Mouse (Mus musculus): ENCODE measurements around the gene Olfr790. TPM values are rescaled to one million over a fixed set of nuclear protein-coding genes. Genes with fewer than 3 reads are reported as not detected.

Gene Olfr790
- not detected in 2 replicates for polyA plus RNA-seq (2016; fragmentation: Nextera tagmentation; extraction: Ambion mirVana)

DNA sequence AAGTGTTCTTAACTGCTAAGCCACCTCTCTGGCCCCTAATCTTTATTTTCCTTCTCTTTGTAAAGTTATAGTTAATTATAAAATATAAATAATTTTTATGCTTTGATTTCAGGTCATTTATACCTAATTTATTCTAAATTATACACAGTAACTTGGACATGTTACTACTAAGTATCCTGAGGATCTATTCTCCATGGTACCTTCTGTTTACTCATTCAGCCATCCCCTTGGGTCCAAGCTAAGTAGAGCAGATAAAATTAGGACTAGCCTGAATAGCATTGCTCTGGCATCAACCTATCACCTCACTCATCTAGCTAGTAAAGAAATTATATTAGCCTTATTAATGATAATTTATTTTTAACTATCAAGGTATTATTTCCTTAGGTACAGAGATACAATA is at the start of gene Olfr790:
Gene Olfr790, plus strand, starts transcription at position 301 of the 400 bp plus-strand sequence.
- DNase-seq (ENCODE audit: low spot score): no peak
- Histone ChIP-seq H3K36me3 (no peaks in the 10 kb centered on the region), H3K9me3 (replicated peaks) (no peaks in the 10 kb centered on the region), H3K27me3 (ENCODE audit: low read depth, poor library complexity, severe bottlenecking) (no peaks in the 10 kb centered on the region), H3K4me3 (no peak within 1 kb of the TSS), H3K4me1 (no peaks in the 10 kb centered on the region), H3K27ac (no peak within 1 kb of the TSS)

DNA sequence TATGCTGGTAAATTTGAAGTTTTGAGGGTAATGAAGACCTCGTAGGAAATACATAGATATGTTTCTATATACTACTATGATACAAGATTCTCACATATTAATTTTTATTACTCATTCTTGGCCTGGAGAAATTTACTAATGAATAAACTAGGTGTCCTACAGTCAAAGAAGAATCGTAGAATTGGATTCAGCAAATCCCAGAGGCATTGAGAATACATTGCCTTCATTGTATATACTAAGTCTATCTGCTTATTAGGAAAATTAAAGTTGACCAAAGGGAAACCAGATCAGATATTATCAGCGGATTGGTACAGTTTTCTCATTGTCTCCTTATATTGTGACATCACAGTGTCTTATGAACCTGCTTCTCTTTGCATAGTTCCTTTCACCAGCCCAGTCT is 36.7 kb upstream of the Olfr790 start, which contains the start of gene Olfr787:
Gene Olfr787, plus strand, starts transcription at position 301 of the 400 bp plus-strand sequence.
- H3K36me3 ChIP-seq: no peaks in the 10 kb centered on the region
- H3K4me3 ChIP-seq: no peak within 1 kb of the TSS
- no peaks in the 10 kb centered on the region for H3K27me3 ChIP-seq (ENCODE audit: low read depth, poor library complexity, severe bottlenecking)
- no peaks in the 10 kb centered on the region for H3K9me3 ChIP-seq (replicated peaks)
- no peak within 1 kb of the TSS for H3K27ac ChIP-seq
- no peaks in the 10 kb centered on the region for H3K4me1 ChIP-seq
- 91% methylated on average over 3 of the region's 3 CpGs for WGBS
- no peak for DNase-seq (ENCODE audit: low spot score)

DNA sequence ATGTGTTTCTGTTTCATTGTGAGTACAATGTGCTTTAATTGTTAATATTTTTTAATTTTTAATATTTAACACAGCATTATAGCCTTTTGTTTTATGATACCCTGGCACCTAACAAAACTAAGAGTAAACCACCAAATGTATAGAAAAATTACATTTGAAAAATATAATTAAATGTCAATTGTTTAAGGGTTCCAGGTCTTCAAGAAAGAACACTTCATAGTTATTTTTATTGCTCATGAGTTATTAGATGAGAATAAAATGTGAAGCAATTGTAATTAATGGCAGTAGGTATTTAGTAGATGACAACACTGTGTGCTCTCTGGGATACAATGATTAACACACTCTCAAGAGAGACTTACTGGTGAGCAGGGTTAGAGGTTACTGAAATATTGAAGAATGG is 27.6 kb upstream of the Olfr790 start, which contains the start of gene Olfr788:
Gene Olfr788, plus strand, starts transcription at position 301 of the 400 bp plus-strand sequence.
- Histone ChIP-seq H3K4me1 (no peaks in the 10 kb centered on the region), H3K27me3 (ENCODE audit: low read depth, poor library complexity, severe bottlenecking) (no peaks in the 10 kb centered on the region), H3K36me3 (no peaks in the 10 kb centered on the region), H3K9me3 (replicated peaks) (no peaks in the 10 kb centered on the region), H3K4me3 (no peak within 1 kb of the TSS), H3K27ac (no peak within 1 kb of the TSS)
- DNase-seq (ENCODE audit: low spot score): no peak

DNA sequence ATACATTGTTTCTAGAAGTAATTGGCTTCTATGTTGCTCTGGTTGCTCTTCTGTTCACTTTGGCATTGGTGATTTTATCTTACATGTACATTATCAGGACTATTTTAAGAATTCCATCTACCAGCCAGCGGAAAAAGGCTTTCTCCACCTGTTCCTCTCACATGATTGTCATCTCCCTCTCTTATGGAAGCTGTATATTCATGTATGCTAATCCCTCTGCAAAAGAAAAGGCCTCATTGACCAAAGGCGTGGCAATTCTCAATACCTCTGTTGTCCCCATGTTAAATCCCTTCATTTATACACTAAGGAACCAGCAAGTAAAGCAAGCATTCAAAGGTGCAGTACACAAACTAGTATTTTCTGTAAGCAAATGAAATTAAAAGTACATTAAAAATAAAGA is 25.0 kb upstream of the Olfr790 start:
- WGBS: 77% methylated on average over 2 of the region's 2 CpGs
- H3K36me3 ChIP-seq: no peaks in the 10 kb centered on the region
- DNase-seq (ENCODE audit: low spot score): no peak
- no peaks in the 10 kb centered on the region for H3K4me1 ChIP-seq
- no peaks in the 10 kb centered on the region for H3K9me3 ChIP-seq (replicated peaks)
- no peak overlapping the region for H3K4me3 ChIP-seq
- no peaks in the 10 kb centered on the region for H3K27me3 ChIP-seq (ENCODE audit: low read depth, poor library complexity, severe bottlenecking)
- H3K27ac ChIP-seq: no peak overlapping the region

DNA sequence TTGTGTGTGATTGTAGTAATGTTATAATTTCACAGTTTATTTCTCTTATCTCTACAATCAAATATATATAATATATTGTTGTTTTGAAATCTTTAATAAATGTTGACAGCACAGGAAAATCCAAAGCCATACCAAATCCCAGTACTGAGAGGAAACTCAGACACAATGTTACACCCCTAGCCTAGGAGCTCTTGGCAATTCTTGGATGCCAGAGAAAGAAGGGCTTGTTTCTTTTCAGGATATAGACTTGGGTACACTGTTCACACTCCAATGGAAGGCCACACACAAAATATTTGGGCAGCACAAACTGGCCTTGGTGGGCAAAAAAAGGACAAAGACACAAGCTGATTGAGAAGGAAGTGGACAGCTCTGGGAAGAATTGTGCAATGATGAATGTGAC is 24.6 kb upstream of the Olfr790 start:
- Histone ChIP-seq H3K4me3 (no peak overlapping the region), H3K27ac (no peak overlapping the region), H3K36me3 (no peaks in the 10 kb centered on the region), H3K27me3 (ENCODE audit: low read depth, poor library complexity, severe bottlenecking) (no peaks in the 10 kb centered on the region), H3K4me1 (no peaks in the 10 kb centered on the region), H3K9me3 (replicated peaks) (no peaks in the 10 kb centered on the region)
- DNase-seq (ENCODE audit: low spot score): no peak

DNA sequence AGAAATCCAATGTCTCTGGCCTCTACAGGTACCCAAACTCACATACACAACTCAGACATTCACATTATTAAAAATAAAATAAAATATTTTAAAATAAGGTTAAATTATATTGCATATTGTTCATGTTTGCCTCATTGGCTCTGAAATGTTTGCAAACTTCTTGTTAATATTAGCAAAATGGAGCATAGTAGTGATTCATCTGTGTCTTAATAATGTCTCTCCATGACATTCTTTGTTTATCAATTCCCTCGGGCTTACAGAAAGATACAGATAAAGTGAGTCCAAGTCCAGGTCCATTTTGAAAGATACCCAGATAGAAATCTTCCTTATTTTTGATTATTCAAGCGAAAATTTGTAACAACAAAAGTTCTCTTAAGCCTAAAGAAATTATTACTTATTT is 13.8 kb upstream of the Olfr790 start, which contains the start of gene Olfr789:
Gene Olfr789, plus strand, starts transcription at position 301 of the 400 bp plus-strand sequence.
- no peaks in the 10 kb centered on the region for H3K27me3 ChIP-seq (ENCODE audit: low read depth, poor library complexity, severe bottlenecking)
- H3K9me3 ChIP-seq (replicated peaks): no peaks in the 10 kb centered on the region
- DNase-seq (ENCODE audit: low spot score): no peak
- H3K36me3 ChIP-seq: no peaks in the 10 kb centered on the region
- no peak within 1 kb of the TSS for H3K27ac ChIP-seq
- WGBS: 72% methylated on average over 2 of the region's 2 CpGs
- H3K4me1 ChIP-seq: no peaks in the 10 kb centered on the region
- no peak within 1 kb of the TSS for H3K4me3 ChIP-seq

DNA sequence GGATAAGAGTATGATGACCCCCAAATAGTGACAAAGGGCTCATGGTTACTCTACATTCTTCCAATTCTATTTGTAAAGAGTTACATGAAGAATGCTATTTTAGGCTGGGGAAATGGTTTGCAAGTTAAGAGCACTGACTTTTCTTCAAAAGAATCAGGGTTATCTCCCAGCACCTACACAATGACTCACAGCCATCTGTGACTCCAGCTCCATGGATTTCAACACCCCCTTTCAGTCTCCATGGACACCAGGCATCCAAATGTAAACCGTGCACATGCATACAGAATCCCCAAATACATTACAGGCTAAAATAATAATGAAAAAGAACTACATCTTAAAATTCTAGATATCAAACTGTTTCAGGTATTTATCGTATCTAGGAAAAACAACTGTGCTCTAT is 8.2 kb upstream of the Olfr790 start:
- H3K9me3 ChIP-seq (replicated peaks): no peaks in the 10 kb centered on the region
- no peak for DNase-seq (ENCODE audit: low spot score)
- no peaks in the 10 kb centered on the region for H3K36me3 ChIP-seq
- no peak overlapping the region for H3K27ac ChIP-seq
- H3K4me1 ChIP-seq: no peaks in the 10 kb centered on the region
- no peaks in the 10 kb centered on the region for H3K27me3 ChIP-seq (ENCODE audit: low read depth, poor library complexity, severe bottlenecking)
- 76% methylated on average over 2 of the region's 2 CpGs for WGBS
- no peak overlapping the region for H3K4me3 ChIP-seq

DNA sequence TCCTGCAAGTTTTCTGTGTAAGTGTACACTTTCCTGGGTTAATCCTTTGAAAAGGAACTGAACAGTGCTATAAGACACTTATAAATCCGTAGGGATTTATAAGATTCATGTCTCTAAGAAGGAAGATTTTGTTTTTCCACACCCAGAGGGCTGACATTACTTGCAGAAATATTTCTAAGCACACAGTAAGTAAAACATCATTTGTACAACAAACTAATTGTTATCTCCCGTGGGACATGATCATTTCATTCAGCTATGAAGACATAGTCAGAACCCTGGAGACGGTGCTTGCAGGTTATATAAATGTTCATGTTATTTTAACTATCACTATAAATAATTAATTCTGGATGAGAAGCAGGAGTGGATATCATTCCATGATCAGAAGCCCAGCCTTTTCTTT is 23.2 kb downstream of the Olfr790 start, which contains the start of gene Olfr791:
Gene Olfr791, plus strand, starts transcription at position 301 of the 400 bp plus-strand sequence.
- Histone ChIP-seq H3K27ac (no peak within 1 kb of the TSS), H3K27me3 (ENCODE audit: low read depth, poor library complexity, severe bottlenecking) (no peaks in the 10 kb centered on the region), H3K9me3 (replicated peaks) (no peaks in the 10 kb centered on the region), H3K4me3 (no peak within 1 kb of the TSS), H3K36me3 (no peaks in the 10 kb centered on the region), H3K4me1 (no peaks in the 10 kb centered on the region)
- no peak for DNase-seq (ENCODE audit: low spot score)
- WGBS: 80% methylated on average over 3 of the region's 3 CpGs

DNA sequence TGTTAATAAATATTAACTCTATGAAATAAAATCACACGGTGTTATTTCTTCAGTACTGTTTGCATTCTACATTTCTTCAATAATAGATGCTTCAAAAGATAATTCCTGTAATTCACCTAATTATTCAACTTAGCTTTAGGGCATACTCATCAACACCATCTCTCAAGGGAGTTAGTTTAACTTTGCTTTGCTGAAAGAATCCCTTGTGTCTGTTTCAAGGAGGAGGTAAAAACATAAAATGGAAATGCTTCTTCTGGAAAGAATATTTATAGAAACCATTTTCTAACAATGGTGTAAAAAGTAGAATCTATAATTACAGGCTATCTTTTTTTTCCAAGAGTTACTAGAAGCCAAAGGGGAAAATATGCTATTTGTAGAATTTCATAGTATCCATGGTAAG is 40.6 kb downstream of the Olfr790 start, which contains the start of gene Olfr792:
Gene Olfr792, plus strand, starts transcription at position 301 of the 400 bp plus-strand sequence.
- no peak for DNase-seq (ENCODE audit: low spot score)
- no peaks in the 10 kb centered on the region for H3K36me3 ChIP-seq
- no peaks in the 10 kb centered on the region for H3K4me1 ChIP-seq
- no peak within 1 kb of the TSS for H3K4me3 ChIP-seq
- H3K9me3 ChIP-seq (replicated peaks): no peaks in the 10 kb centered on the region
- H3K27ac ChIP-seq: no peak within 1 kb of the TSS
- no peaks in the 10 kb centered on the region for H3K27me3 ChIP-seq (ENCODE audit: low read depth, poor library complexity, severe bottlenecking)
- WGBS: 80% methylated on average over 1 of the region's 1 CpGs

DNA sequence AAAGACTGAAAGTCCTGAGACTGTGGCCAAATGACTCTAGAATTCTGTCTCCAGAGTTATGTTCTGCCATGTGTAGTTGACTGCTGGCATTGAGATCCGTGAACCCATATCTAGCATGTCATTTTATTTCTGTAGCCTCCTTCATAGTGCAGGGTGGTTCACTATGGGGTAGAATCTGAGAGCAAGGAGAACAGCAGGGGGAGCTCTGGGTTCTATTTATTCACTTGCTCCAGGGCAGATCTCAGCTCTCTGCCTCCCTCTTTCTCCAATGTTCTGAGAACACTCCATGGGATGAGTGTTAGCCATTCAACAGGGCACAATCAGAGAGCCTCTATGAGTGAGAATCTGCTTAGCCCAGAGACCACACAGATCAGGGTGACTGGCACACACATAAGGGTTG is 51.1 kb downstream of the Olfr790 start:
- no peaks in the 10 kb centered on the region for H3K36me3 ChIP-seq
- WGBS: 45% methylated on average over 1 of the region's 1 CpGs
- DNase-seq (ENCODE audit: low spot score): no peak

More for the DNA sequence above, 51.1 kb downstream of the Olfr790 start:
- no peaks in the 10 kb centered on the region for H3K27me3 ChIP-seq (ENCODE audit: low read depth, poor library complexity, severe bottlenecking)
- no peak overlapping the region for H3K4me3 ChIP-seq
- no peaks in the 10 kb centered on the region for H3K9me3 ChIP-seq (replicated peaks)
- H3K27ac ChIP-seq: no peak overlapping the region
- no peaks in the 10 kb centered on the region for H3K4me1 ChIP-seq

Other genes with a start within 250 kb of the Olfr790 start
- not detected in 2 replicates for gene Olfr776, start 239.4 kb upstream of the Olfr790 start, polyA plus RNA-seq (2016; fragmentation: Nextera tagmentation; extraction: Ambion mirVana)
- gene Olfr777, start 227.0 kb upstream of the Olfr790 start, polyA plus RNA-seq (2016; fragmentation: Nextera tagmentation; extraction: Ambion mirVana): not detected in 2 replicates
- not detected in 2 replicates for gene Olfr780, start 180.4 kb upstream of the Olfr790 start, polyA plus RNA-seq (2016; fragmentation: Nextera tagmentation; extraction: Ambion mirVana)
- not detected in 2 replicates for gene Olfr781, start 169.6 kb upstream of the Olfr790 start, polyA plus RNA-seq (2016; fragmentation: Nextera tagmentation; extraction: Ambion mirVana)
- not detected in 2 replicates for gene Olfr782, start 149.6 kb upstream of the Olfr790 start, polyA plus RNA-seq (2016; fragmentation: Nextera tagmentation; extraction: Ambion mirVana)
- gene Olfr784, start 114.4 kb upstream of the Olfr790 start, polyA plus RNA-seq (2016; fragmentation: Nextera tagmentation; extraction: Ambion mirVana): 0.08 and 0.13 TPM in 2 replicates
- gene Olfr785, start 93.1 kb upstream of the Olfr790 start, polyA plus RNA-seq (2016; fragmentation: Nextera tagmentation; extraction: Ambion mirVana): not detected in 2 replicates
- gene Olfr786, start 71.2 kb upstream of the Olfr790 start, polyA plus RNA-seq (2016; fragmentation: Nextera tagmentation; extraction: Ambion mirVana): not detected in 2 replicates
- gene Olfr787, start 36.6 kb upstream of the Olfr790 start, polyA plus RNA-seq (2016; fragmentation: Nextera tagmentation; extraction: Ambion mirVana): not detected in 2 replicates
- not detected in 2 replicates for gene Olfr788, start 27.5 kb upstream of the Olfr790 start, polyA plus RNA-seq (2016; fragmentation: Nextera tagmentation; extraction: Ambion mirVana)
- gene Olfr789, start 13.7 kb upstream of the Olfr790 start, polyA plus RNA-seq (2016; fragmentation: Nextera tagmentation; extraction: Ambion mirVana): not detected in 2 replicates
- not detected in 2 replicates for gene Olfr791, start 23.3 kb downstream of the Olfr790 start, polyA plus RNA-seq (2016; fragmentation: Nextera tagmentation; extraction: Ambion mirVana)
- not detected in 2 replicates for gene Olfr792, start 40.7 kb downstream of the Olfr790 start, polyA plus RNA-seq (2016; fragmentation: Nextera tagmentation; extraction: Ambion mirVana)
- not detected in 2 replicates for gene Olfr794, start 69.2 kb downstream of the Olfr790 start, polyA plus RNA-seq (2016; fragmentation: Nextera tagmentation; extraction: Ambion mirVana)
- not detected in 2 replicates for gene Olfr796, start 114.1 kb downstream of the Olfr790 start, polyA plus RNA-seq (2016; fragmentation: Nextera tagmentation; extraction: Ambion mirVana)
- gene Olfr798, start 129.4 kb downstream of the Olfr790 start, polyA plus RNA-seq (2016; fragmentation: Nextera tagmentation; extraction: Ambion mirVana): not detected in 2 replicates
- gene Olfr799, start 139.0 kb downstream of the Olfr790 start, polyA plus RNA-seq (2016; fragmentation: Nextera tagmentation; extraction: Ambion mirVana): not detected in 2 replicates
- not detected in 2 replicates for gene Olfr800, start 159.2 kb downstream of the Olfr790 start, polyA plus RNA-seq (2016; fragmentation: Nextera tagmentation; extraction: Ambion mirVana)
- gene Olfr801, start 175.4 kb downstream of the Olfr790 start, polyA plus RNA-seq (2016; fragmentation: Nextera tagmentation; extraction: Ambion mirVana): not detected in 2 replicates
- gene Olfr802, start 189.7 kb downstream of the Olfr790 start, polyA plus RNA-seq (2016; fragmentation: Nextera tagmentation; extraction: Ambion mirVana): 0.03 TPM in 1 of 2 replicates, not detected in the other
- not detected in 2 replicates for gene Olfr803, start 195.8 kb downstream of the Olfr790 start, polyA plus RNA-seq (2016; fragmentation: Nextera tagmentation; extraction: Ambion mirVana)
- gene Olfr804, start 204.7 kb downstream of the Olfr790 start, polyA plus RNA-seq (2016; fragmentation: Nextera tagmentation; extraction: Ambion mirVana): not detected in 2 replicates
- gene Olfr805, start 230.9 kb downstream of the Olfr790 start, polyA plus RNA-seq (2016; fragmentation: Nextera tagmentation; extraction: Ambion mirVana): not detected in 2 replicates
- not detected in 2 replicates for gene Olfr806, start 243.4 kb downstream of the Olfr790 start, polyA plus RNA-seq (2016; fragmentation: Nextera tagmentation; extraction: Ambion mirVana)

Data from limb, embryonic 10.5 days (tissue).